Mouse (Mus musculus) stomach, postnatal 0 days (tissue): ENCODE data around the gene Hist1h3g.

Experiments
- CTCF ChIP-seq: IDR thresholded peaks from 2 replicates; pipeline ENCODE4 v1.5.1; 2016; ENCODE audit warnings: antibody characterized with exemption, low read depth, mild to moderate bottlenecking, moderate library complexity
- EP300 ChIP-seq: optimal IDR thresholded peaks from 2 replicates; pipeline ENCODE3; 2016; ENCODE audit warnings: antibody characterized with exemption

DNA sequence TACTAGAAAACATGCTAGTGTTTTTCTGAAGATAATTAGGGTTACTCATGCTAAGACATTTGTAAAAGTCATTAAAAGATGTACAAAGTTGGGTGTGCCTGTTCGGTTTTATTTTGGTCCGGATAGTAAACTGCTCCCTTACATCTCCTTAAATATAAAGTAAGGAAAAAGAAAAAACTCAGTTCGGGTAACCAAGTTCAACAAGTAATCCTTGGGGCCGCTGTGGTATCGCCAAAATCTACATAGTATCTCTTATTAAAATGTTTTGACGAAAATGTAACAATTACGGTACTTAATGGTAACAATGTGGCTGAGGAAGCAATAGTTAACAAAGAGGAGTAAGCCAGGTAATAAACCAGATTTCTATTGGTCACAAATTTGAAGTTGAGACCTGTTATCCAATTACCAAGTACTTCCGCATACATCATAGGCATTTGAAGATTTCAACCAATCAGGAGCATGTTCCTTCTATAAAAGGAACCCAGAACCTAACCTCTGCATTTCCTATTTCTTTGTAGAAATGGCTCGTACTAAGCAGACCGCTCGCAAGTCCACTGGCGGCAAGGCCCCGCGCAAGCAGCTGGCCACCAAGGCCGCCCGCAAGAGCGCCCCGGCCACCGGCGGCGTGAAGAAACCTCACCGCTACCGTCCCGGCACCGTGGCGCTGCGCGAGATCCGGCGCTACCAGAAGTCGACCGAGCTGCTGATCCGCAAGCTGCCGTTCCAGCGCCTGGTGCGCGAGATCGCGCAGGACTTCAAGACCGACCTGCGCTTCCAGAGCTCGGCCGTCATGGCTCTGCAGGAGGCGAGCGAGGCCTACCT lies 9.0 kb downstream of the Hist1h3g start, which contains the start of gene Hist1h3f:
- TF ChIP-seq EP300 (peak; percentile 36), CTCF (no peak; the same call in 1 of the 2 replicates)
